ENCODE assay signal across 8 mouse cellular contexts in genomic region chr7:80343270-80344018, GRCm38 (mm10). TPM values are rescaled to one million over a fixed set of nuclear protein-coding genes. Genes with fewer than 3 reads are reported as not detected.
DNase-seq lines count a peak whose midpoint lies in the region; ATAC-seq and TF ChIP-seq lines count a peak whose summit lies in the region.

No protein-coding gene starts in this region.

- DNase-seq in layer of hippocampus, adult 2 months (ENCODE audit: low spot score in 2 of 2): no peak
- no peak for DNase-seq in layer of hippocampus, postnatal 14 days (ENCODE audit: low spot score in 2 of 2)
- no peak for DNase-seq in embryonic facial prominence, embryonic 11.5 days (ENCODE audit: low spot score)
- DNase-seq in midbrain, postnatal 0 days (ENCODE audit: low spot score): no peak
- DNase-seq in gastrocnemius, postnatal 4 days (ENCODE audit: low spot score in 2 of 2): no peak
- DNase-seq in cerebellum, adult 11 months: no peak
- no peak for DNase-seq in left cerebral cortex, postnatal 36 days (ENCODE audit: low spot score in 2 of 2)

- WGBS in embryonic facial prominence, embryonic 11.5 days: 26% methylated on average over 19 of the region's 19 CpGs
- 25% methylated on average over 19 of the region's 19 CpGs for WGBS in hindbrain, embryonic 16.5 days
- WGBS in midbrain, postnatal 0 days: 26% methylated on average over 19 of the region's 19 CpGs

- peak overlapping the region; percentile 74 for H3K9ac ChIP-seq in embryonic facial prominence, embryonic 11.5 days (replicated peaks; ENCODE audit: low read length)
- peak overlapping the region; percentile 83 for H3K9ac ChIP-seq in hindbrain, embryonic 16.5 days (ENCODE audit: low read depth, low read length)
- H3K9ac ChIP-seq in midbrain, postnatal 0 days (replicated peaks; ENCODE audit: low read length, poor library complexity, severe bottlenecking): peak overlapping the region; percentile 82

- H3K27me3 ChIP-seq in embryonic facial prominence, embryonic 11.5 days (ENCODE audit: control insufficient read depth, insufficient read depth, low read length): no peaks in the 10 kb centered on the region
- no peaks in the 10 kb centered on the region for H3K27me3 ChIP-seq in hindbrain, embryonic 16.5 days (replicated peaks; ENCODE audit: control insufficient read depth, insufficient read depth, low read length)
- H3K27me3 ChIP-seq in midbrain, postnatal 0 days (ENCODE audit: insufficient read depth, low read length): no peaks in the 10 kb centered on the region

- peak overlapping the region; percentile 44 for H3K4me2 ChIP-seq in embryonic facial prominence, embryonic 11.5 days (ENCODE audit: low read depth, low read length)
- peak overlapping the region; percentile 93 for H3K4me2 ChIP-seq in hindbrain, embryonic 16.5 days (ENCODE audit: low read length)
- H3K4me2 ChIP-seq in midbrain, postnatal 0 days (ENCODE audit: low read depth, low read length, poor library complexity, severe bottlenecking): peak overlapping the region; percentile 64

- 0 out of 2 replicates have a peak, but pooled peaks have one; percentile 2 for TF ChIP-seq CTCF in layer of hippocampus, adult 2 months (conservative IDR thresholded peaks at IDR 0.05)
- no peak for TF ChIP-seq CTCF in midbrain, postnatal 0 days (IDR thresholded peaks at IDR 0.05)

- H3K4me1 ChIP-seq in embryonic facial prominence, embryonic 11.5 days (ENCODE audit: control insufficient read depth, insufficient read depth, low read length): no peaks in the 10 kb centered on the region; the same call in 1 of the 2 replicates
- H3K4me1 ChIP-seq in hindbrain, embryonic 16.5 days (ENCODE audit: control insufficient read depth, insufficient read depth, low read depth, low read length): peaks cover 24% of the 10 kb centered on the region
- peaks cover 22% of the 10 kb centered on the region; the same call in 1 of the 2 replicates for H3K4me1 ChIP-seq in midbrain, postnatal 0 days (ENCODE audit: insufficient read depth, low read length)

- H3K4me3 ChIP-seq in layer of hippocampus, adult 2 months: peak overlapping the region; percentile 66
- H3K4me3 ChIP-seq in embryonic facial prominence, embryonic 11.5 days (ENCODE audit: low read depth, low read length): peak overlapping the region; percentile 53
- peak overlapping the region; percentile 50 for H3K4me3 ChIP-seq in hindbrain, embryonic 16.5 days (ENCODE audit: low read length)
- H3K4me3 ChIP-seq in midbrain, postnatal 0 days (ENCODE audit: low read depth, low read length): peak overlapping the region; percentile 46

- ATAC-seq in embryonic facial prominence, embryonic 11.5 days (replicated peaks; ENCODE audit: insufficient number of reproducible peaks, low FRiP score, low TSS enrichment, low read depth): 0 out of 2 replicates have a peak, but pooled peaks have one; percentile 12
- ATAC-seq in hindbrain, embryonic 16.5 days: peak; percentile 9; the same call in 1 of the 2 replicates
- peak; percentile 12; the same call in 1 of the 2 replicates for ATAC-seq in midbrain, postnatal 0 days (ENCODE audit: low FRiP score)

- no peaks in the 10 kb centered on the region for H3K9me3 ChIP-seq in embryonic facial prominence, embryonic 11.5 days (replicated peaks; ENCODE audit: control insufficient read depth, low read length)
- no peaks in the 10 kb centered on the region; the same call in 1 of the 2 replicates for H3K9me3 ChIP-seq in hindbrain, embryonic 16.5 days (ENCODE audit: control insufficient read depth, low read length)
- no peaks in the 10 kb centered on the region for H3K9me3 ChIP-seq in midbrain, postnatal 0 days (ENCODE audit: low read length)

- peak overlapping the region; percentile 96 for H3K27ac ChIP-seq in layer of hippocampus, adult 2 months
- no peak overlapping the region for H3K27ac ChIP-seq in embryonic facial prominence, embryonic 11.5 days (replicated peaks; ENCODE audit: low read depth, low read length)
- peak overlapping the region; percentile 77 for H3K27ac ChIP-seq in hindbrain, embryonic 16.5 days (ENCODE audit: low read depth, low read length)
- peak overlapping the region; percentile 82 for H3K27ac ChIP-seq in midbrain, postnatal 0 days (ENCODE audit: low read depth, low read length)

- intact Hi-C loops in left cerebral cortex, postnatal 36 days (cut with DNase I): no loop called here

- no peaks in the 10 kb centered on the region for H3K36me3 ChIP-seq in embryonic facial prominence, embryonic 11.5 days (replicated peaks; ENCODE audit: control insufficient read depth, insufficient read depth, low read depth, low read length)
- H3K36me3 ChIP-seq in hindbrain, embryonic 16.5 days (ENCODE audit: control insufficient read depth, insufficient read depth, low read length): no peaks in the 10 kb centered on the region
- H3K36me3 ChIP-seq in midbrain, postnatal 0 days (ENCODE audit: insufficient read depth, low read length): no peaks in the 10 kb centered on the region

RNA-seq across cellular contexts. Expression of gene Hddc3, which starts 0.5 kb away (rescaled TPM):
- 10 to 100 TPM; 45.5 to 46.6 TPM for total RNA-seq in layer of hippocampus, adult 2 months (2021)
- total RNA-seq in layer of hippocampus, postnatal 14 days (2021): 10 to 100 TPM; 45.8 to 46.3 TPM
- polyA plus RNA-seq in embryonic facial prominence, embryonic 11.5 days (2014; fragmentation: Nextera tagmentation; extraction: Ambion mirVana): 25.7 and 28.4 TPM in 2 replicates
- 21.3 and 26.7 TPM in 2 replicates for polyA plus RNA-seq in hindbrain, embryonic 16.5 days (2015; fragmentation: Nextera tagmentation; extraction: Ambion mirVana)
- 35.9 and 36.7 TPM in 2 replicates for total RNA-seq in midbrain, postnatal 0 days (2014; rRNA removed)
- 15.1 and 16.8 TPM in 2 replicates for polyA plus RNA-seq in midbrain, postnatal 0 days (2015; fragmentation: Nextera tagmentation; extraction: Ambion mirVana)
- 10 to 100 TPM; 48.0 to 48.3 TPM for total RNA-seq in gastrocnemius, postnatal 4 days (2021)
- 10 to 100 TPM; 52.9 to 65.7 TPM for total RNA-seq in left cerebral cortex, postnatal 36 days (2021)

RNA-seq across cellular contexts. Expression of gene Unc45a, which starts 2.6 kb away (rescaled TPM):
- total RNA-seq in layer of hippocampus, adult 2 months (2021): 10 to 100 TPM; 38.0 to 40.9 TPM
- total RNA-seq in layer of hippocampus, postnatal 14 days (2021): 10 to 100 TPM; 40.6 to 47.9 TPM
- 26.5 and 31.1 TPM in 2 replicates for polyA plus RNA-seq in embryonic facial prominence, embryonic 11.5 days (2014; fragmentation: Nextera tagmentation; extraction: Ambion mirVana)
- 57.0 and 65.7 TPM in 2 replicates for polyA plus RNA-seq in hindbrain, embryonic 16.5 days (2015; fragmentation: Nextera tagmentation; extraction: Ambion mirVana)
- total RNA-seq in midbrain, postnatal 0 days (2014; rRNA removed): 51.0 and 63.3 TPM in 2 replicates
- polyA plus RNA-seq in midbrain, postnatal 0 days (2015; fragmentation: Nextera tagmentation; extraction: Ambion mirVana): 54.6 and 55.9 TPM in 2 replicates
- 10 to 100 TPM; 18.4 to 19.4 TPM for total RNA-seq in gastrocnemius, postnatal 4 days (2021)
- 10 to 100 TPM; 36.4 to 39.6 TPM for total RNA-seq in left cerebral cortex, postnatal 36 days (2021)

RNA-seq across cellular contexts. Expression of gene Rccd1, which starts 19.2 kb away (rescaled TPM):
- total RNA-seq in layer of hippocampus, adult 2 months (2021): 10 to 100 TPM; 15.3 to 19.8 TPM
- total RNA-seq in layer of hippocampus, postnatal 14 days (2021): 10 to 100 TPM; 14.5 to 15.4 TPM
- 7.5 and 8.4 TPM in 2 replicates for polyA plus RNA-seq in embryonic facial prominence, embryonic 11.5 days (2014; fragmentation: Nextera tagmentation; extraction: Ambion mirVana)
- polyA plus RNA-seq in hindbrain, embryonic 16.5 days (2015; fragmentation: Nextera tagmentation; extraction: Ambion mirVana): 9.9 and 11.5 TPM in 2 replicates
- 22.7 and 30.6 TPM in 2 replicates for total RNA-seq in midbrain, postnatal 0 days (2014; rRNA removed)
- polyA plus RNA-seq in midbrain, postnatal 0 days (2015; fragmentation: Nextera tagmentation; extraction: Ambion mirVana): 7.4 and 7.9 TPM in 2 replicates
- 10 to 100 TPM in 1 of 2 experiments, 1 to 10 TPM in 1; 9.4 to 10.4 TPM for total RNA-seq in gastrocnemius, postnatal 4 days (2021)
- total RNA-seq in left cerebral cortex, postnatal 36 days (2021): 10 to 100 TPM; 13.1 to 17.1 TPM

RNA-seq across cellular contexts. Expression of gene Man2a2, which starts 27.7 kb away (rescaled TPM):
- 100 to 1,000 TPM; 169 to 178 TPM for total RNA-seq in layer of hippocampus, adult 2 months (2021)
- 100 to 1,000 TPM; 124 to 139 TPM for total RNA-seq in layer of hippocampus, postnatal 14 days (2021)
- polyA plus RNA-seq in embryonic facial prominence, embryonic 11.5 days (2014; fragmentation: Nextera tagmentation; extraction: Ambion mirVana): 6.6 and 9.3 TPM in 2 replicates
- 20.7 and 24.4 TPM in 2 replicates for polyA plus RNA-seq in hindbrain, embryonic 16.5 days (2015; fragmentation: Nextera tagmentation; extraction: Ambion mirVana)
- 59.1 and 70.2 TPM in 2 replicates for total RNA-seq in midbrain, postnatal 0 days (2014; rRNA removed)
- polyA plus RNA-seq in midbrain, postnatal 0 days (2015; fragmentation: Nextera tagmentation; extraction: Ambion mirVana): 13.7 and 16.6 TPM in 2 replicates
- total RNA-seq in gastrocnemius, postnatal 4 days (2021): 10 to 100 TPM; 87.2 to 91.1 TPM
- total RNA-seq in left cerebral cortex, postnatal 36 days (2021): 100 to 1,000 TPM; 128 to 158 TPM

RNA-seq across cellular contexts. Expression of gene Fes, which starts 44.3 kb away (rescaled TPM):
- total RNA-seq in layer of hippocampus, adult 2 months (2021): 1 to 10 TPM; 5.0 to 5.7 TPM
- 1 to 10 TPM; 5.6 to 9.9 TPM for total RNA-seq in layer of hippocampus, postnatal 14 days (2021)
- 6.6 and 8.3 TPM in 2 replicates for polyA plus RNA-seq in embryonic facial prominence, embryonic 11.5 days (2014; fragmentation: Nextera tagmentation; extraction: Ambion mirVana)
- polyA plus RNA-seq in hindbrain, embryonic 16.5 days (2015; fragmentation: Nextera tagmentation; extraction: Ambion mirVana): 3.8 and 4.9 TPM in 2 replicates
- 4.3 and 7.9 TPM in 2 replicates for total RNA-seq in midbrain, postnatal 0 days (2014; rRNA removed)
- 3.1 and 3.7 TPM in 2 replicates for polyA plus RNA-seq in midbrain, postnatal 0 days (2015; fragmentation: Nextera tagmentation; extraction: Ambion mirVana)
- 10 to 100 TPM; 16.7 to 18.1 TPM for total RNA-seq in gastrocnemius, postnatal 4 days (2021)
- 1 to 10 TPM; 6.0 to 7.1 TPM for total RNA-seq in left cerebral cortex, postnatal 36 days (2021)
